Mouse (Mus musculus): Measurements from ENCODE around the gene Disp1.

DNA sequence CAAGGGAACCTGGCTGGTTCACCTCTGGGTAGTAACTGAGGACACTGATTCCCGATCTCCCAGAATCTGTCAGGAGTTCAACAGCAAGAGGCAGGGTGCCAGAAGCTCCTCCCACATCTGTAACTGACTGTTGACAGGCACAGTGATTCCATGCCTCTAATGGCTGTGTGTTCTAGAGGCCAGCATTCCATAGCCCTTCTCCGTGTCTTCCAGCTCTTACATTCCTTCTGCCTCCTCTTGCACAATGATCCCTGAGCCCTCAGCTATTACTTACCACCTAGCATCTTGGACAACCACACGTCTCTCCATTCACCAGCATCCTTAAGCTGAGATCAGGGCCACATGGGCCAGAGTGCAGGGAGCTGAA lies 165.1 kb downstream of the Disp1 start:
- no peak for TF ChIP-seq POLR2A (IDR thresholded peaks at IDR 0.05; ENCODE audit: control insufficient read depth, low read depth, low read length)
- TF ChIP-seq CTCF (IDR thresholded peaks at IDR 0.05; ENCODE audit: control insufficient read depth, insufficient read depth, insufficient replicate concordance, low read depth, low read length): no peak

All from testis, adult 2 months (tissue).